Mouse (Mus musculus) thymus, postnatal 36 days (tissue): Measurements from ENCODE around the gene Wipi1.
"Not testable (repeated sequence)": the region's sequence is repeated elsewhere in the genome, so short reads cannot be mapped to it uniquely, and the experiment has no call there.

Source experiments
- DNase-seq, 2 experiments: peaks; one replicate each; pipeline ENCODE4 v3.0.0; 2022; ENCODE audit warnings: mixed read lengths in 2 of 2

The Wipi1 gene

GRCm38 (mm10) chr11:109611303-109612149, at the start of gene Wipi1:
TSS of gene Wipi1 (minus strand) at chr11:109611967.
- peak; percentile 90 to 92 for DNase-seq

- not testable (repeated sequence) for DNase-seq
Measured at GRCm38 (mm10) chr11:109660526-109660925, 48.8 kb upstream of the Wipi1 start.

GRCm38 (mm10) chr11:109656232-109656631, 44.5 kb upstream of the Wipi1 start:
- no peak for DNase-seq

- DNase-seq: no peak
Measured at GRCm38 (mm10) chr11:109654581-109654980, 42.8 kb upstream of the Wipi1 start.

DNA sequence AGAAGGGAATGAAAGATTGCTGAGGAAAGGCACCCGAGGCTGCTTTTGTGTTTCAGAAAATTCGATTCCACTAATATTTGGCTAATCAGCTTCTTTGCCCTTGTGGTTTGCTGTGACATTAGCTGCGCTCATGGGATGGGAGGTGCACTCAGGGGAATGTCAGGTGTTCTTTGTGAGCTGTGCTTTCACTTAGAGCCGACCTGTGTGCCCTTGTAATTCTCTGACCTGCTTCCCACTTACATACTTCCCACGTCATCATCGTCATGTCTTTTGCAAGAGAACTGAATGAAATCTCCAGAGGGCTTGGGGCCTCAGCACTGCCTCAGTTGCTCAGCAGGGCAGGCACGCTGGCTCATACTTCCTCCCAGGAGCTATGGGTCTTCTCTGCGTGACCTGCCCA, 41.4 kb upstream of the Wipi1 start:
- DNase-seq: no peak

DNA sequence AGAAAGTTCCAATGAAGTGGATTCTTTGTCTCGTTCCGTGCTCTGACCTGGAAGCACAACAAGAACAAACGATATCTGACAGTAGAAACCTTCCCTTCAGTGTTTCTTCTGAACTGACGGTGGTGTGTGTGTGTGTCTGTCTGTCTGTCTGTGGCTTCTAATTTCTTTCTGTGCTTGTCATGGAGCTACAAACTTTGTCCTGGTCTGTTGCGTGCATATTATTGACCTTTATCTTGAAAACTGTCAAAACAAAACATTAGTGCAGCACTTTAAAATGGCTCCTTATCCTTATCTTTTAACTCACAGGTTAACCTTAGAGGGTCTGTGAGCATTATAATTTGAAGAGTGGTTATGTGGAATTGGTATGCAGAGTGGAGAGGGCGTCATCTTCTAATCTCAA, 40.7 kb upstream of the Wipi1 start:
- DNase-seq: no peak

GRCm38 (mm10) chr11:109651566-109652024, 39.8 kb upstream of the Wipi1 start:
- DNase-seq: peak in 1 of 2 experiments; percentile 56

DNA sequence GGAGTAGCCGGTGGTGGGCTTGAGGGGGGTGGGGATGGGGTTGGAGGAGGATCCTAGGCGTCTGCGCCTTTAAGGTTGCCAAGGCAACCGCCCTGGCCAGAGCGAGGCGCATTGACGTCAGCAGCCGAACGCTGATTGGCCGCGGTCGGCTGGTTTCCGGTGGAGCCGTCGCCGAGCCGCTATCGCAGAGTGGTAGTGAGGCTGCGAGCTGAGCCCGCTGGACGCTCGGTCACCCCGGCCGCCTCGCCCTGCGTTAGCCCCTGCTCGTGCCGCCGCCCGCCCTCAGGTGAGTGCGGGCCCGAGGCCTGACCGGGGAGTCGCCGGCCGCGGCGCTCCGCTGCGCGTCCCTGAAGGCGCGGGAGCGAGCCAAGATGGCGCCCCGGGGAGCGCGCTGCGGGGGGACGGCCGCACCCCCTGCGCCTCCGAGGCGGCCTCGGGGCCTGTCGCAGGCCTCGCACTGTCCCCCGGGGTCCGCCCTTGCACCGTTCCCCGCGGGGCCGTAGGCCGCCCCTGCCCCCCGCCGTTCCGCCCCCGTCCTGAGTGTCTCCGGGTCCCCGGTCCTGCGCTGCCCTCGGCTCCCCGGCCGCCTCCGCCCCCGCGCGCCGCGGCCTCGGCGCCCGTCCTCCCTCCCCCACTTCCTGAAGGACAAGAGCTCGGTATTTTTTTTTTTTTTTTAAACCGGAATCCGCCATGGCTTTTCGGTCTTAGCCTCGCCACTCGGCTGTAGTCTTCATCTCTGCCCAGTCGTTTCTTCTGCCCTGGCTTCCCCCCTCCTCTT, 39.2 kb upstream of the Wipi1 start:
- peak; percentile 90 to 93 for DNase-seq

DNA sequence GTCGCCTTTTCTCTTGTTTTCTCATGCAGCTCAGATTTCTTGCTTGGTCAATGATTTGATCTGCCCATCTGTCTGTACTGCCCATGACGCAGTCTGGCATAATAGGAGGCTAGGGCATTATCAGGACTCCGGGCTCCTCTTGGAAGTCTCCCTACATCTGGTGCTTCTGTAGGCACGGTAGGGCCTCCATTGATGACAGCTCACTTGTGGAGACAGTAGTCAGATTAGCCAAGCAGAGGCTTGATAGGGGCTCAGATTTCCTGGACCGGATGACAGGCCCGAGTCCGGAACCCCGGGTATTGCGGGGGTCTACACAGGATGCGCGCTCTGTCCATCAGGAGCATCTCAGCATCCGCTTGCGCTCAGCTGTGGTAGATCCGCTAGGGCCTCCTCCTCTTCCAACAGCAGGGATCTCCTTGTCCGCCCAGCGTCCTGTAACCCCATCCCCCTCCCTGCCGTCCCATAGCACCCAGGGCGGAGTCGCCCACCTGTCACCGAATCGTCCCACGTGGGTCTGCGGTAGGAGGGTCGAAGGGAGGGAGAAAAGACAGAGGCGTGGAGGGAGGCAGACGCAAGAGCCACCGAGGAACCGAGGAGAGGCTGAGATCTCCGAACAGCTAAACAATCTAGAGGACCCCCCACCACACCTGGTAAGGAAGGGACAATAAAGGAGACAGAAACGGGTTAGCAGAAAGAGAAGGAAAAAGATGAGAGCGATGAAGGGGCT, 38.4 kb upstream of the Wipi1 start:
- peak; percentile 68 to 79 for DNase-seq

GRCm38 (mm10) chr11:109649206-109649605, 37.4 kb upstream of the Wipi1 start, which contains the start of gene Prkar1a:
TSS of gene Prkar1a (plus strand) at chr11:109649405.
- no peak for DNase-seq

DNA sequence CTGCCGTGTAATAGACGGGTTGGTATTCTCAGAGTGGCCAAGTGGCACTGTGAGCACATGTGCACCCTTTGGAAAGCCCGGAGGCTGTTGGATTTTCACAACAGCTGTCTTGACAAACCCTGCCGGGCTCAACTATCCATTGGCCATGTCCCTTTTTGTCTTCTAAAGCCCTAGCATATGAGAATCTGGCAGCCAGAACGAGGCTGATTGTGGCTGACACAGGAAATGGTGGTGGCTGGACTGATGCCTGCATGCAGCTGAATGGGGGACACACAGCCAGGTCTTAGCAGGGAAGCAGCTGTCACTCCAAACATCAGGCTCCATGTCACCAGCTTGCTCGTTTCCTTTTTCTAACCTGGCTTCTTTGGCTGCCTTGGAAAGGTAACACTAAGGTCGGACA, 36.7 kb upstream of the Wipi1 start:
- no peak for DNase-seq

DNA sequence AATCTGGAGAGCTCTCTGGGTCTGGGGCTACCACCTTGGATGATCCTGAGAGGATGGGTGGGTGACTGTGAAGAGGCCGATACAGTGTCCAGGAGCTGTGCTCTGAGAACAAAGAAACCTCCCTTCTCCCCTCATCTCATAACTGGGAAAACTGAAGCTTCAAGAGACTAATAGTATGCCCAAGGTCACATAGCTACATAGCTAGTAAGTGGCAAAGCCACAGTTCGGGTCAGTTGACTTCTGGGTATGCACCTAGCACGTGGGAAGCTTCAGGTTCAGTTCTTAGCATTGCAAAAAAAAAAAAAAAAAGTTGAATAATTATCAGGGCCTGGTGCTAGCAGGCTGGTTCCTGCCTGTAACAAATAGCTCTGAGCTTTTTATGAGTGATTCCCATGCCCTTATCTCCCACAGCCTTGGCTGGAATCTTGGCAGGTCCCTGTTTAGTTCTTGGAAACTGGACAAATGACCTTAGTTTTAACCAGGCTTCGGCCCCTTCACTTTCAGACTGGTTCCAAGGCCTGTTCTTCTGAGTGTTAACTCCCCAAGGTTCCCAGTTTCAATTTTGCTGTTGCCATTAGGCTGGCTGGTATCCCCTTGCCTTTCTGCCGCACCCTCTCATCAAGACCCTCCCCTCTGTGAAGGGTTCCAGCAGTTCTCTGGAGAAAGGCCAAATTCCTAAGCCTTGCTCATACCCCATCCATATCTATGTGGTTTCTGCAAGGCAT, 29.9 kb upstream of the Wipi1 start:
- DNase-seq: no peak

DNA sequence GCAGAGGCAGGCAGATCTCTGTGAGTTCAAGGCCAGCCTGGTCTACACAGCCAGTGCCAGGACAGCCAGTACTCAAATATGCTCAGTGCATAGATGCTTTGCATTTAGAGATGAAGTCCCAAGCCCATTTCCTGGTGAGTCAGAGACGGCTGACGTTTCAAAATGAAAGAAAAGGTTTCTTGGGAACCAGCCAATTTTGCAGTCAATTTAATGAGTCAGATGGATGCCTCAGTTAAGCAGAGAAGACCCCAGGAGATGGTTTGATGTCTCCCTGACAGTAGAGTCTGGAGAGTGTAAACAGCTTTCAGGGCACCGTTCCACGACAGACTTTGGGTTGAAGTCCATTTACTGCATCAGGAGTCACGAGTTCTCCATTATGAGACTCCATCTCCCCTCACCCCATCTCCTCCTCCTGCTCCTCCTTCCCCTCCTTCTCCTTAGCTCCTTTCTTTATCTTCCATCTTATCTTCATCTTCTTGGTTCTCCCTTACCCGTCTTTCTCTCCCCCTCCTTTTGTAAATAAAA, 24.2 kb upstream of the Wipi1 start:
- DNase-seq: no peak

- no peak for DNase-seq
Measured at GRCm38 (mm10) chr11:109634928-109635327, 23.2 kb upstream of the Wipi1 start.

DNA sequence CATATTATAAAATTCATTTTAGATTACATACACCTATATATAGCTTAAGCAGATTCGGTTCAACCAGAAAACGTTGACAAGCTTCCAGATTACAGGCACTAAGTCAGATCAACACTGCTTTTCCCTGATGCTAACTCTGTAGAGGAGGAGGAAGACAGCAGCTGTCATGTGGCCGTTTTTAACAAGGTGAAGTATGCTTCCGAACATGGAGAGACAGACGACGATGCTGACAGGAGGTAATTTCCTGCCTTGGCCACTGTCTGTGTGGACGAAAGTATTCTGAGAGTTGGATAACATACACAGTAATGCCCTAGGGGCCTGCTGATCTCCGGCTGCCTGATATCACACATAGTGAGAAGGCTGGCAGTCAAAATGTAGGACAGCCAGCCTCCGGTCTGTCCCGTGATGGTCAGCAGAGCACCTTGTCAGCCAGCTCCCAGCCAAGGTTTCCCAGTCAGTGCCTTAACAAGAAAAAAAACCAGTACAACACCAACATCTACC, 17.3 kb upstream of the Wipi1 start:
- no peak for DNase-seq

GRCm38 (mm10) chr11:109628099-109628498, 16.3 kb upstream of the Wipi1 start:
- no peak for DNase-seq

GRCm38 (mm10) chr11:109627648-109628047, 15.9 kb upstream of the Wipi1 start:
- DNase-seq: peak in 1 of 2 experiments; percentile 15

GRCm38 (mm10) chr11:109623238-109623637, 11.5 kb upstream of the Wipi1 start:
- DNase-seq: no peak

- DNase-seq: no peak
Measured at GRCm38 (mm10) chr11:109622518-109623037, 10.8 kb upstream of the Wipi1 start.

- DNase-seq: peak in 1 of 2 experiments; percentile 29
Measured at GRCm38 (mm10) chr11:109621183-109621582, 9.4 kb upstream of the Wipi1 start.

GRCm38 (mm10) chr11:109620356-109620755, 8.6 kb upstream of the Wipi1 start:
- no peak for DNase-seq

GRCm38 (mm10) chr11:109619055-109619454, 7.3 kb upstream of the Wipi1 start:
- DNase-seq: peak; percentile 44 to 54
